Mouse (Mus musculus): ENCODE data around the gene Rundc3b. TPM values are rescaled to one million over a fixed set of nuclear protein-coding genes. Genes with fewer than 3 reads are reported as not detected.

Gene Rundc3b
- polyA plus RNA-seq, 1 experiment: not detected

DNA sequence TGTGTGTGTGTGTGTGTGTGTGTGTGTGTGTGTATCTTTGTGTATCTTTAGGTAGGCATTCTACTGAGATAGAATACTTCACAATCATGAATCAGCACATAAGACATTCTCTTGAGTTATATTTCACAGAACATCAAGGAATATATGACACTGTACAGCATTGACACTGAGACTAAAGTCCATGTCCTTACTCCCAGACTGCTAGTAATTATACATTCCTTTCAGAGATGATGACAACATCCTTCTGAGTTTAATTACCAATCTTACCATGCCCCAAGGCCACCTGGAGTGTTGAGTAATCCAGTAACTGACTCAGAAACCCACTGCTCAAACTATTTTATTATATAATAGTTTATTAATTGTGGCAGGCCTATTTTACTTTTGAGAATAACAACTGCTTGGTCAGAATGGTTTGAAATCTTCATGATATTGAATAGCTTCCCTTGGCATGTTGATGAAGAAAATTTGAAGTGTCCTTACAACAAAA, 11.8 kb upstream of the Rundc3b start:
- Histone ChIP-seq H3K27me3 (ENCODE audit: control insufficient read depth) (no peaks in the 10 kb centered on the region), H3K4me1 (ENCODE audit: control insufficient read depth) (no peaks in the 10 kb centered on the region), H3K36me3 (ENCODE audit: control insufficient read depth) (no peaks in the 10 kb centered on the region), H3K9me3 (ENCODE audit: control insufficient read depth, low read length) (no peaks in the 10 kb centered on the region), H3K4me3 (replicated peaks) (no peak overlapping the region)
- no peak for TF ChIP-seq GATA1 (IDR thresholded peaks at IDR 0.05; ENCODE audit: low read length)
- no peak for TF ChIP-seq TAL1 (IDR thresholded peaks at IDR 0.05; ENCODE audit: low read length)

DNA sequence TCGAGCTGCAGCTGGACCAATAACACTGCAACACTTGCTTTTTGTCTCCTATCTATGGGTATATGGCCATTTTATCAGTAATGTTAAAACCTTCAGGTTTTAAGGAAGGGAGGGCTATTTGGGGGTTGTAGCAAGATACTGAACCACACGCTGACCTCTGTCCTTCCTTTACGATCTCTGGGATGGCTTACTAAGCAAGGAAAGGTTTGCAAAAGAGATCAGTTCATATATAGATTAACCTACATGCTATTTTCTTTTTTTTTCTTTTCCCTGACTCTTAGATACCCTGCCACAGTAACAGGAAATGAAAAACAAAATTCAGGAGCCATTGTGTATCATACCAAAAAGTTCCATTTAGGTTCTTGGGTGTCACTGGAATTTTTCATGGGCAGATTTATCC, 10.1 kb upstream of the Rundc3b start:
- TF ChIP-seq TAL1 (IDR thresholded peaks at IDR 0.05; ENCODE audit: low read length): no peak
- TF ChIP-seq GATA1 (IDR thresholded peaks at IDR 0.05; ENCODE audit: low read length): no peak
- Histone ChIP-seq H3K9me3 (ENCODE audit: control insufficient read depth, low read length) (no peaks in the 10 kb centered on the region), H3K4me3 (replicated peaks) (no peak overlapping the region), H3K27me3 (ENCODE audit: control insufficient read depth) (no peaks in the 10 kb centered on the region), H3K4me1 (ENCODE audit: control insufficient read depth) (no peaks in the 10 kb centered on the region), H3K36me3 (ENCODE audit: control insufficient read depth) (no peaks in the 10 kb centered on the region)

DNA sequence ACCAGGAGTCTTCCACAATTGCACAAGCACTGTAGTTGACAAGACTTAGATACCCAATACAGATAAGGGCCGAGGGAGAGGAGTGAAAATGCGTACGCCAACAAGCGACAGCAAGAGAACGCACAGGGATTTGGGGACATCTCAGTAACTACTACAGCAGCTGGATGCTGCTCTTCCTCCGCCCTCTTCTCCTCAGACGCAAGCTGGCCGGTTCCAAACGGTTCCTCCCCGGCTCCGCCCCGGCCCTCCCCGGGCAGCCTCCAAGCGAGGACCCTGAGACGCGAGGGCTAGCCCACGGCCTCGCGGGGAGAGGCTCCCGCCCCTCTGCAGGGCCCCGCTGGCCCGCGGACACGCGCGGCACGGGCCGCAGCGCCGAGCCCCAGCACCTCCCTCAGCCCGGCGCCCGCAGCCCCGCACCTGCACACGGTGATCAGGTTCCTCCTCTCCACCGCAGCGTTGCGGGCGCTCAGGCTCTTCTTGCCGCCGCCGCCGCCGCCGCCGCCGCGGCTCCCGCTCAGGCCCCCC, 619 bp downstream of the Rundc3b start:
- H3K9me3 ChIP-seq (ENCODE audit: control insufficient read depth, low read length): no peaks in the 10 kb centered on the region
- H3K36me3 ChIP-seq (ENCODE audit: control insufficient read depth): no peaks in the 10 kb centered on the region
- peaks cover 4% of the 10 kb centered on the region for H3K4me1 ChIP-seq (ENCODE audit: control insufficient read depth)
- H3K4me3 ChIP-seq (replicated peaks): peak overlapping the region; percentile 62
- TF ChIP-seq TAL1 (IDR thresholded peaks at IDR 0.05; ENCODE audit: low read length) (no peak), GATA1 (IDR thresholded peaks at IDR 0.05; ENCODE audit: low read length) (no peak)
- H3K27me3 ChIP-seq (ENCODE audit: control insufficient read depth): peaks cover 26% of the 10 kb centered on the region

DNA sequence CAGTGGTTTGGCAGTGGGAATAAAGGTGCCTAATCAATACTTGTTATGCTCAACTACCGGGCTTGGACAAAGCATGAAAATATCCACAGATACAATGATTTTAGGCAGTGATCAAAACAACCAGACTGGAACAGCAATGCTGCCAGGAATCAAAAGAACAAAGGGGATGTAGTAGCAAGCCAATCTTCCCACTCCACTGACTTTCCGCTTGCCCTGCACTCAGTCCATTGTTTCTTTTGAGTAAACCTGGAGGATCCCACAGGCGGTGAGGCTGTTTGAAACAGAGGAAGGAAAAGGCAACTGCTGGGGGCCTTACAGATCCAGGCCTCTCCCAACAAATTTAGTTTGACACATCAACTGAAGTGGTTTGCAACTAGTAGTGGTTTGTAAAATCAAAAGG, 51.6 kb downstream of the Rundc3b start:
- H3K36me3 ChIP-seq (ENCODE audit: control insufficient read depth): no peaks in the 10 kb centered on the region
- H3K4me3 ChIP-seq (replicated peaks): no peak overlapping the region
- H3K4me1 ChIP-seq (ENCODE audit: control insufficient read depth): no peaks in the 10 kb centered on the region
- no peaks in the 10 kb centered on the region for H3K9me3 ChIP-seq (ENCODE audit: control insufficient read depth, low read length)
- H3K27me3 ChIP-seq (ENCODE audit: control insufficient read depth): no peaks in the 10 kb centered on the region
- no peak for TF ChIP-seq TAL1 (IDR thresholded peaks at IDR 0.05; ENCODE audit: low read length)
- TF ChIP-seq GATA1 (IDR thresholded peaks at IDR 0.05; ENCODE audit: low read length): no peak

DNA sequence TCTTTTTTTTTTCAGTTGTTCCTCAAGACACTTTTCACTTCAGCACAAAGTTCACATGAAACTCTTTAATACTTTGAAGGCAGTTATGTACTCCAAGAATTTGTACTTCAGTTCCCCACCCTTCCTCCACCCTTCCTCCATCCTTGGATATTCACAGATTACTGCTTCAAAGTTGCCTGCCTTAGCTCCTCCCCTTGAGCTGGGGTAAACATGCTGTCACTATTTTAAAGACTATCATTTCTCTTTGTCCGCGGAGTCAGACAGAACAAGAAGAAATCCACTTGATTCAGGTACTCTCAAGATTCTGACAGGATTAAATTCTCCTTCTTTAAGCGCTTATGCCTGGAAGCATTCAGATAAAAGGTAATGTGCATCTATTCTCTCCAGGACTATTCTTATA, 55.9 kb downstream of the Rundc3b start:
- TF ChIP-seq TAL1 (IDR thresholded peaks at IDR 0.05; ENCODE audit: low read length) (no peak), GATA1 (IDR thresholded peaks at IDR 0.05; ENCODE audit: low read length) (no peak)
- no peaks in the 10 kb centered on the region for H3K27me3 ChIP-seq (ENCODE audit: control insufficient read depth)
- no peaks in the 10 kb centered on the region for H3K36me3 ChIP-seq (ENCODE audit: control insufficient read depth)
- H3K4me3 ChIP-seq (replicated peaks): no peak overlapping the region
- no peaks in the 10 kb centered on the region for H3K4me1 ChIP-seq (ENCODE audit: control insufficient read depth)
- no peaks in the 10 kb centered on the region for H3K9me3 ChIP-seq (ENCODE audit: control insufficient read depth, low read length)

DNA sequence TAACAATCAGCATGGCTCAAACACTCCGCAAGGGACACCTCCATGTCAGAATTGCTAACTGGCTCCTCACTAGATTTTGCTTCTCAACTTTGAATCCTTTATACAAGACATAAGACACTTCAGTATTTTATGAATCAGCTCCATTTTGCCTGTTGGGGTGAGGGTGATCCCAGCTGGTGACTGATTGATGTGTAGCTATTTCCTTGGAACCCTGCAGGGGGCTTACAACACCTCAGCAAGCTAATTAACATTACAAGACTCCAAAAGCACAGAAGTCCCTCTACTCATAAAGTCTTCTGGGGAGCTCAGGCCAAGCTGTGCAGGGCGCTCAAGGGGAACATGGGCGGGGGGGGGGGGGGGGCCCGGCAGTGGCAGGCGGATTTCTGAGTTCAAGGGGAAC, 78.2 kb downstream of the Rundc3b start:
- Histone ChIP-seq H3K4me3 (replicated peaks) (no peak overlapping the region), H3K27me3 (ENCODE audit: control insufficient read depth) (no peaks in the 10 kb centered on the region), H3K4me1 (ENCODE audit: control insufficient read depth) (no peaks in the 10 kb centered on the region), H3K9me3 (ENCODE audit: control insufficient read depth, low read length) (no peaks in the 10 kb centered on the region; the same call in 1 of the 2 replicates), H3K36me3 (ENCODE audit: control insufficient read depth) (no peaks in the 10 kb centered on the region)
- TF ChIP-seq GATA1 (IDR thresholded peaks at IDR 0.05; ENCODE audit: low read length) (no peak), TAL1 (IDR thresholded peaks at IDR 0.05; ENCODE audit: low read length) (no peak)

DNA sequence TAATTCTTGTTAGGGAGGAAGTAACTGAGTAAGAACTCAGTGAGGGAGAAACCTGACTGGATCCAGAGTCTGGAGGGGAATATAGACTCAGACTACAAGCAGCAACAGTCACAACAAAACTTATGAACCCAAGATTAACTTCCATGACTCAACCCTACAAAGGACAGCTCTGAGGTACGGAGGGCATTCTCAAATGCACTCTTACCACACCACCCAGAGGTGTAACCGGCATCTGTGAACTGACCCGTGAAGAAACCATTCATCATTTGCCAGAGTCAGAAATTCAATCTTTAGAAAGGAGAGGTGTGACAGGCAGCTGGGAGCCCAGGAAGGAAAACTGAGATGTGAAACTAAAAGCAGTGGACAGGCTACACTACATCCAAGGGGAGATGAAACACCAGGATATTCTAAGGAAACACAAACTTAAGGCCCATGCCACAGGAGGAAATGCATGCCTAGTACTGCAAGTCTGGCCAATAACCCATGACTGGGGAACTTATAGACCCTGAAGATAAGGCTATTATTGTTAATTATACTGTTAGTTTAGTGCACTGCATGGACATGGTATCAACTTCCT, 80.0 kb downstream of the Rundc3b start:
- Histone ChIP-seq H3K36me3 (ENCODE audit: control insufficient read depth) (no peaks in the 10 kb centered on the region), H3K9me3 (ENCODE audit: control insufficient read depth, low read length) (no peaks in the 10 kb centered on the region; the same call in 1 of the 2 replicates), H3K4me3 (replicated peaks) (no peak overlapping the region)

DNA sequence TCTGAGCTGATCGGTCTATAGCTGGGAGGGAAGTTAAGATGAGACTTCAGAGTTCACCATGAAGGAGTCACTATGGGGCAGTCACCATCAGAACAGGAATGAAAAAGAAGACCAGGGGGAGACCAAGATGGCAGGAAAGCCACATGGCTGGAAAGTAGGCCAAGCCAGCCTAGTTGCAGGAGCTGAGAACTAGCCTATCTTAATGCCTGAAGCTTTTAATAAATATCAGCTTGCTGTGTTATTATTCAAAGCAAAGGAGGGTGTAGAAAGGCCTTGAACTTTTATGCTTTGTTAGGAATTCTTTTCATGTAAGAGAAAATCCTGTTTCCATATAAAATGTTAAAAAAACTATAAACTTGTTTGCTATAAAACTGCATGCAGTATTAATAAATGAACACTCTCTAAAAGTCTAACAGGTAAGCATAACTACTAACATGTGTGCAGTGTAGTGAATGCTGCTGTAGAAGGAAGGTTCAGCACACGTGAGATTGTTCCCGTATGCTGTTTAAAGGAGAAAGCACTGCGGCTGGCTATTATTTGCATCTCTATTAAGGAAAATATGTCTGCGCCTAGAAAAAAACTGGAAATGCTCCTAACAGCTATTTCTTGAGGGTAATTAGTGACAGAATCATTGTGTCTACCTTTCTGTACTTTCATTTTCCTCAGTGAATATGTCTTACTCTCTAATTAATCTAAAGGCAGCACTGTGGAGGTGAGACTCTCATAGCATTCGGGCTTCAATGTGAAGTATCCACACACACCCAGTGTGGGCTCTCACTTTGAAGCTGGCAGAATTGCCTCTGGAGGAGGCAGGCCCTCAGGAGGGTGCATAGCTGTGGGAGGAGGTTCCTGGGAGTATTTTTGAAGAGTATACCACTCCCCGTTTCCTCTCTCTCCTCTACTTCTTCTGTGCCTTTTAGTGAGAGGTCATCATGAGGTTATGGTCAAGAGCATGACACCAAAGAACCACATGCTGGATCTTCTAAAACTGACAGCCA, 81.3 kb downstream of the Rundc3b start:
- Histone ChIP-seq H3K4me3 (replicated peaks) (no peak overlapping the region), H3K9me3 (ENCODE audit: control insufficient read depth, low read length) (no peaks in the 10 kb centered on the region; the same call in 1 of the 2 replicates), H3K36me3 (ENCODE audit: control insufficient read depth) (no peaks in the 10 kb centered on the region), H3K27me3 (ENCODE audit: control insufficient read depth) (no peaks in the 10 kb centered on the region), H3K4me1 (ENCODE audit: control insufficient read depth) (no peaks in the 10 kb centered on the region)
- TF ChIP-seq TAL1 (IDR thresholded peaks at IDR 0.05; ENCODE audit: low read length) (no peak), GATA1 (IDR thresholded peaks at IDR 0.05; ENCODE audit: low read length) (no peak)

More for the DNA sequence above, 80.0 kb downstream of the Rundc3b start:
- Histone ChIP-seq H3K4me1 (ENCODE audit: control insufficient read depth) (no peaks in the 10 kb centered on the region), H3K27me3 (ENCODE audit: control insufficient read depth) (no peaks in the 10 kb centered on the region)
- TF ChIP-seq GATA1 (IDR thresholded peaks at IDR 0.05; ENCODE audit: low read length) (no peak), TAL1 (IDR thresholded peaks at IDR 0.05; ENCODE audit: low read length) (no peak)

DNA sequence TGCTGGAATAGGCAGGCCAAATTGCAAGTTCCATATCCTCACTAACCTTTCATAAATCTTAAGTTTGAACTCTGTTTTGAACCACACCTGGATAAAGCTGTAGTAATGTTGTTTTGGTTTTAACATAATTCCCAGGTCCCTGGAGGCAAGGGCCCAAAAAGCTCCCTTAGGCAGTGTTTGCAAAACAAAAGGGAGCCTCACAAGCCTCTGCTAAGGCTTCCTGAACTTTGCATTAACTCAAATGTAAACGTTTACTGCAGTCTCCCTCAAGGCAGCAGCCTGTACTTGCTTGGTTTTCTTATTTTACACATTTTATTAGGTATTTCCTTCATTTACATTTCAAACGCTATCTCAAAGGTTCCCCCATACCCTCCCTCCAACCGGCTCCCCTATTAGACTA, 103.7 kb downstream of the Rundc3b start:
- no peak for TF ChIP-seq GATA1 (IDR thresholded peaks at IDR 0.05; ENCODE audit: low read length)
- TF ChIP-seq TAL1 (IDR thresholded peaks at IDR 0.05; ENCODE audit: low read length): no peak
- no peaks in the 10 kb centered on the region for H3K4me1 ChIP-seq (ENCODE audit: control insufficient read depth)
- no peaks in the 10 kb centered on the region for H3K36me3 ChIP-seq (ENCODE audit: control insufficient read depth)
- no peaks in the 10 kb centered on the region for H3K9me3 ChIP-seq (ENCODE audit: control insufficient read depth, low read length)
- H3K27me3 ChIP-seq (ENCODE audit: control insufficient read depth): no peaks in the 10 kb centered on the region
- no peak overlapping the region for H3K4me3 ChIP-seq (replicated peaks)

Data from erythroblast, embryonic 14.5 days (primary cell).